Mouse (Mus musculus): Measurements from ENCODE around the gene Smco3.

GRCm38 (mm10) chr6:136868921-136869320 is 33.7 kb upstream of the Smco3 start:
- TF ChIP-seq CTCF (IDR thresholded peaks at IDR 0.05; ENCODE audit: low read depth, low read length) (no peak), POLR2AphosphoS5 (IDR thresholded peaks at IDR 0.05; ENCODE audit: insufficient replicate concordance, low read depth, low read length) (no peak)

Data from G1E (cell line).